Mouse (Mus musculus) liver, embryonic 14.5 days (tissue): ENCODE measurements around the gene Timeless.

Experiments
- CTCF ChIP-seq: IDR thresholded peaks from 2 replicates; pipeline ENCODE4 v1.5.1; 2016; ENCODE audit warnings: antibody characterized with exemption, low read depth, control low read depth
- EP300 ChIP-seq: IDR thresholded peaks from 2 replicates; pipeline ENCODE4 v1.6.1; 2016; ENCODE audit warnings: antibody characterized with exemption, low read depth

- TF ChIP-seq CTCF = no peak
- TF ChIP-seq EP300 = no peak
Observed at GRCm38 (mm10) chr10:128298702-128299171, 66.9 kb downstream of the Timeless start, which contains the start of gene Il23a.
